Mouse (Mus musculus) lung, postnatal 0 days (tissue): ENCODE measurements around the gene Nr4a3.

Experiments used
- CTCF ChIP-seq: IDR thresholded peaks from 2 replicates; pipeline ENCODE4 v1.5.1; 2016; ENCODE audit warnings: antibody characterized with exemption, mild to moderate bottlenecking
- EP300 ChIP-seq: IDR thresholded peaks from 2 replicates; pipeline ENCODE4 v1.6.1; 2016; ENCODE audit warnings: antibody characterized with exemption, mild to moderate bottlenecking, control low read depth

DNA sequence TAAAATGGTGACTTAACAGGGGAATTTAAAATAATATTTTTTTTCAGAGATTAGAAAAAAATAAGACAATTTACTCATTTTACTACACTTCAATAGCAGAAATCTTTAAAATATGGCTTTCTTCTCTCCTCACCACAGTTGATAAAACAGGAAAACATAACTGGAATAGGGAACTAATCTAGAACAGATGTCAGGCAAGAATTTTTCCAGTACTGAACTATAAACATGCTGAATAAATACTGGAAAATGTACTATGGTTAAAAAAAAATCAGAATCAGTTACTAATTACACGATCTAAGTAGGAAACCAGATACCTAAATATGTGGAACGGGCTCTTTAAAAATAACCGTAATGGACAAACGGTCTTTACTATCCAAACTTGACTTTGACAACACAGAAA, 7.3 kb upstream of the Nr4a3 start:
- TF ChIP-seq CTCF (no peak), EP300 (no peak)
